Mouse (Mus musculus) embryonic stem cell, embryonic (primary cell): ENCODE measurements around the gene 4833423E24Rik.

ENCODE experiments used
- CTCF ChIA-PET, 4 experiments: fragments of 300-600 bp in 2 of 4; fragments of 350-600 bp in 2 of 4; sonication (Branson Sonifier 250); formaldehyde crosslinking; loops; one replicate each; lab custom pipeline; 2022; ENCODE audit warnings: inconsistent platforms in 2 of 4; lab: Charles Lee
- POLR2A ChIA-PET, 4 experiments: fragments of 300-600 bp in 2 of 4; fragments of 350-600 bp in 2 of 4; sonication (Branson Sonifier 250); formaldehyde crosslinking; loops; one replicate each; lab custom pipeline; 2022; ENCODE audit warnings: antibody characterized with exemption in 4 of 4, inconsistent platforms in 1 of 4; lab: Charles Lee

4833423E24Rik gene

GRCm38 (mm10) chr2:85518879-85519278, at the start of gene 4833423E24Rik:
TSS of gene 4833423E24Rik (minus strand) at chr2:85519024.
- ChIA-PET CTCF (no interaction called here), POLR2A (interaction anchor here in 2 of 4 experiments (0.7 to 1.1 kb wide), 2 partner anchors 75 to 351 kb away, joined by 3 to 6 read pairs; no protein-coding TSS in a partner anchor)

- POLR2A ChIA-PET: no interaction called here
- CTCF ChIA-PET: interaction anchor here (0.6 to 1.4 kb wide), 9 partner anchors 34 to 437 kb away, joined by 3 to 11 read pairs (median 5); no protein-coding TSS in a partner anchor
These were observed 42.4 kb upstream of the 4833423E24Rik start for GRCm38 (mm10) chr2:85561187-85561586.

- ChIA-PET POLR2A (no interaction called here), CTCF (interaction anchor here in 1 of 4 experiments (1.0 to 1.1 kb wide), 2 partner anchors 436 to 437 kb away, joined by 3 read pairs; no protein-coding TSS in a partner anchor)
These were observed 41.4 kb upstream of the 4833423E24Rik start for GRCm38 (mm10) chr2:85560226-85560625.

GRCm38 (mm10) chr2:85554806-85555205, 36.0 kb upstream of the 4833423E24Rik start:
- CTCF ChIA-PET: no interaction called here
- POLR2A ChIA-PET: no interaction called here

GRCm38 (mm10) chr2:85533934-85534333, 15.1 kb upstream of the 4833423E24Rik start:
- ChIA-PET POLR2A (no interaction called here), CTCF (no interaction called here)

- POLR2A ChIA-PET: no interaction called here
- CTCF ChIA-PET: no interaction called here
These were observed 13.4 kb upstream of the 4833423E24Rik start for GRCm38 (mm10) chr2:85532082-85532778.

GRCm38 (mm10) chr2:85522859-85523489, 4.2 kb upstream of the 4833423E24Rik start:
- CTCF ChIA-PET: no interaction called here
- POLR2A ChIA-PET: no interaction called here

- POLR2A ChIA-PET: no interaction called here
These were observed 532 bp downstream of the 4833423E24Rik start for GRCm38 (mm10) chr2:85518292-85518691.

GRCm38 (mm10) chr2:85510376-85510775, 8.4 kb downstream of the 4833423E24Rik start:
- ChIA-PET POLR2A (no interaction called here), CTCF (no interaction called here)

More at GRCm38 (mm10) chr2:85518292-85518691, 532 bp downstream of the 4833423E24Rik start:
- CTCF ChIA-PET: no interaction called here

GRCm38 (mm10) chr2:85490396-85490795, 28.4 kb downstream of the 4833423E24Rik start:
- ChIA-PET POLR2A (no interaction called here), CTCF (no interaction called here)

GRCm38 (mm10) chr2:85466801-85467325, 52.0 kb downstream of the 4833423E24Rik start:
- CTCF ChIA-PET: no interaction called here
- POLR2A ChIA-PET: no interaction called here

GRCm38 (mm10) chr2:85443539-85443938, 75.3 kb downstream of the 4833423E24Rik start, which contains the start of gene Olfr995:
TSS of gene Olfr995 (minus strand) at chr2:85443639.
- POLR2A ChIA-PET: no interaction called here
- CTCF ChIA-PET: no interaction called here

GRCm38 (mm10) chr2:85442546-85442945, 76.3 kb downstream of the 4833423E24Rik start:
- ChIA-PET POLR2A (no interaction called here), CTCF (no interaction called here)

- ChIA-PET POLR2A (no interaction called here), CTCF (no interaction called here)
These were observed 82.5 kb downstream of the 4833423E24Rik start, which contains the start of gene Olfr994 for GRCm38 (mm10) chr2:85436351-85436750. TSS of gene Olfr994 (minus strand) at chr2:85436451.
